Mouse (Mus musculus) cortical plate, adult 2 months (tissue): Measurements from ENCODE around the gene Ubtd2.

ENCODE experiments used
- CTCF ChIP-seq: fragments of 200-500 bp; IDR thresholded peaks from 2 replicates; pipeline ENCODE4 v1.5.1; 2011; ENCODE audit warnings: mild to moderate bottlenecking, control low read depth, low read length; ENCODE audit not compliant: insufficient read depth; ENCODE audit errors: extremely low read depth
- POLR2A ChIP-seq: fragments of 200-500 bp; IDR thresholded peaks from 2 replicates; pipeline ENCODE4 v1.6.1; 2011; ENCODE audit warnings: mild to moderate bottlenecking, low read length, control low read depth; ENCODE audit not compliant: insufficient read depth; ENCODE audit errors: extremely low read depth

DNA sequence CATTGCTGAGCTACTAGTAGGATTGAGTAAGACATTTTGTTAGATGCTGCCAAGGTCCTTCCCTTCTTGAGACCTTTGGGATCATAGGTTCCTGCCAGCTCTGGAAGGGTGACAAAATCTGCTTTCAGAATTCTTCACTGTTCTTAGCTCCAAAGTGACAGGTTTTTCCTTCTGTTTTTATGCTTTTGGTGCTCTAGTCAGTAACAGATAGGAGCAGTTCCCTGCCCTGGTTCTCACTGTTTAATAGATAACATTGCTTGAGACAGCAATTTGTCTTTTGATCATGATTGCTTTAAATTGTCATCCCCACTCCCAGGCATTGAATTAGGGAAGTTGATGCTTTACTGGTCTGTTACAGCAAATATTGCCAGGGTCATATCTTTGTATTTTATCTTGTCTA is 38.1 kb downstream of the Ubtd2 start:
- no peak for TF ChIP-seq CTCF
- no peak for TF ChIP-seq POLR2A
